Mouse (Mus musculus): Measurements from ENCODE around the gene Ampd2. TPM values are rescaled to one million over a fixed set of nuclear protein-coding genes. Genes with fewer than 3 reads are reported as not detected.
A peak's percentile ranks its signal among the peaks of the same experiment; 100 is the strongest.

The Ampd2 gene
- polyA plus RNA-seq, 1 experiment from 2014 or later = 76.2 TPM

DNA sequence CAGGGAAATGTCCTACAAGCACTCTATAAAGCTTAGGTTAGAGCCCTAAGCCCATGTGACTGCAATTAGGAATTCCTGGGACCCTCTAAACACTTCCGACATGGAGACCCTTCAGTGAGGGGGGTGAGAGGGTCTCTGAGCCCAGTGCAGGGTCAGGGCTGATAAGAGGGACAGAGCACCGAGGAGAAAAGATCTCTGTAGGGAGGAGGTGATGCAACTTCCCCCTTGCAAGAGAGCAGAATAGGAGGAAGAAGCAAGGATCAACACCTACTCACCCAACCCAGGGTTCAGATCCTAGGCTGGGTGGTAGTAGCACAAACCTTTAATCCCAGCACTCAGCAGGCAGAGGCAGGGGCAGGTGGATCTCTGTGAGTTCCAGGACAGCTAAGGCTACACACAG is 3.3 kb downstream of the Ampd2 start:
- ATAC-seq (replicated peaks) = no peak
- Histone ChIP-seq H3K27ac (no peak overlapping the region), H3K4me3 (no peak overlapping the region), H3K4me1 (peaks cover 51% of the 10 kb centered on the region), H3K9ac (no peak overlapping the region), H3K36me3 (replicated peaks) (0 out of 2 replicates have a peak, but pooled peaks cover 7% of the 10 kb centered on the region), H3K4me2 (no peak overlapping the region; the same call in 1 of the 2 replicates), H3K27me3 (replicated peaks) (no peaks in the 10 kb centered on the region), H3K9me3 (no peaks in the 10 kb centered on the region)
- WGBS = 57% methylated on average over 2 of the region's 2 CpGs

DNA sequence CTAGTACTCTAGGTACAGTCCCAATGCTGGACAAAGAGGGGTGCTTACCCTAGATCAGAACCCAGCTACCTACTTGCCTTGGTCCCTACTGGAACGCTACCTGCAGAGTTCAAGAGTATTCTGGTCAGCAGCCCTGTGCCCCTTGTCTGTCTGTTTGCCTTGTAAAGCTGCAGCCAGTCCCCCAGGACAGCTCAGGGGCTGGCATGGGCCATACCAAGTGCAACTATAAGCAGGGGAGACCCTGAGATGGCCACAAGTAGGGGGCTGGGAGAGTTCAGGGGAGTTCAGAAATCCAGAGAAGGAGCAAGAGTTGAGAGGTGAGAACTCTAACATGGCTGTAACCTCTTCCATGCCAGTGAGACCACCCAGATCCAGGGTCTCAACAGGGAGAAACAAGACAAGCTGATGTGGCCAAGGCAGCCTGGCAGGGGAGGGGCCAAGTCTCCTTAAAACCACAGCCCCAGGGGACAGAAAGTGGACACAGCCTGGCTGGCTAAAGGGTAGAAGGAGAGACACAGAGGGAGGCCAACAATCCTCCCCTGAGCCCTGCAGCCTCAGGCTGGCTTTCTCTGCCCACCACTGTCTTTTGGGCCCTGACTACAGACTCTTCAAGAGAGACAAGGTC is 4.1 kb downstream of the Ampd2 start:
- H3K27me3 ChIP-seq (replicated peaks) = no peaks in the 10 kb centered on the region
- no peak overlapping the region for H3K4me3 ChIP-seq
- no peak overlapping the region; the same call in 1 of the 2 replicates for H3K9ac ChIP-seq
- 0 out of 2 replicates have a peak, but pooled peaks cover 10% of the 10 kb centered on the region for H3K36me3 ChIP-seq (replicated peaks)
- H3K4me2 ChIP-seq = peak overlapping the region; percentile 12
- H3K9me3 ChIP-seq = no peaks in the 10 kb centered on the region
- WGBS = 41% methylated on average over 1 of the region's 1 CpGs
- no peak for ATAC-seq (replicated peaks)
- H3K4me1 ChIP-seq = peaks cover 51% of the 10 kb centered on the region
- 0 out of 2 replicates have a peak overlapping the region, but pooled peaks have one; percentile 13 for H3K27ac ChIP-seq

DNA sequence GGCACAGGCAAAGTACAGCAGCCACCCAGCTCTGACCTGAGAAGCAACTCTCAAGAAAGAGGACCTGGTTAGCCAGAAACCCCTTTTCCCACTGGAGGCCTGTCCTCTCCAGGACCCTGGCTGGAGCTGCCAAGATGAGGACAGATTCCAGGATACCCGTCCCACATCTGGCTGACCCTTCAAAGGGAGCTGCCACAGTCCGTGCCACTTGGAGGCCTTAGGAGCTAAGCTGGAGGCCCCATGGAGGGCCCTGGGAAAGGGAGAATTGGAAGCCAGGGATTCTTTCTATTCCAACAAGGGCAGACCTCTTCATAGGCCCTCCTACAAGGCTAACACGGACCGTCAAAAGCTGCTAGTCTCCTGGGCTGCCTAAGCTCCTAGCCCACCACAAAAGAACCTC is 4.8 kb downstream of the Ampd2 start:
- Histone ChIP-seq H3K9me3 (no peaks in the 10 kb centered on the region), H3K4me2 (peak overlapping the region; percentile 12), H3K27me3 (replicated peaks) (no peaks in the 10 kb centered on the region), H3K27ac (0 out of 2 replicates have a peak overlapping the region, but pooled peaks have one; percentile 13), H3K4me3 (no peak overlapping the region), H3K4me1 (peaks cover 50% of the 10 kb centered on the region), H3K9ac (no peak overlapping the region; the same call in 1 of the 2 replicates), H3K36me3 (replicated peaks) (peaks cover 15% of the 10 kb centered on the region; the same call in 1 of the 2 replicates)
- no peak for ATAC-seq (replicated peaks)
- WGBS = 51% methylated on average over 4 of the region's 4 CpGs

DNA sequence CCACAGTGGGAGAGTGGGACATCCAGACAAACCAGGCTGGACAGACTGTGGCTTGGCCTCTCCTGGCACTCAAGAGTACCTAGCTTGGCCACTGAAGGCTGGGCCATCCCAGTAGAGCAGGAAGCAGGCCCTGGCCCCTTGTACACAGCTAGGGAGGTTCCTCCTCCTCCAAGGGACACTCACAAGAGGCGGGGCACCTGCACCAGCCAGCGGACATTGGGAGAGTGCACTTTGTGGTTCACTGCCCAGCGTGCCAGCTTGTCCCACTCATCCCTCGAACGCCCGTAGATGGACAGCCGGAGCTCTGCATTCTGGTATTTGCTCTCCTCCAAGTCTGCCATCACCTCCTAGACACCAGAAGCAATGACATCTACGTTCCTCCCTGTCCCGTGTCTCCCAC is 9.6 kb downstream of the Ampd2 start:
- no peak overlapping the region for H3K4me3 ChIP-seq
- WGBS = 94% methylated on average over 9 of the region's 9 CpGs
- no peak overlapping the region for H3K9ac ChIP-seq
- no peak overlapping the region for H3K27ac ChIP-seq
- H3K9me3 ChIP-seq = no peaks in the 10 kb centered on the region
- peaks cover 31% of the 10 kb centered on the region for H3K36me3 ChIP-seq (replicated peaks)
- no peak overlapping the region for H3K4me2 ChIP-seq
- no peak for ATAC-seq (replicated peaks)
- H3K27me3 ChIP-seq (replicated peaks) = no peaks in the 10 kb centered on the region
- H3K4me1 ChIP-seq = peaks cover 5% of the 10 kb centered on the region

DNA sequence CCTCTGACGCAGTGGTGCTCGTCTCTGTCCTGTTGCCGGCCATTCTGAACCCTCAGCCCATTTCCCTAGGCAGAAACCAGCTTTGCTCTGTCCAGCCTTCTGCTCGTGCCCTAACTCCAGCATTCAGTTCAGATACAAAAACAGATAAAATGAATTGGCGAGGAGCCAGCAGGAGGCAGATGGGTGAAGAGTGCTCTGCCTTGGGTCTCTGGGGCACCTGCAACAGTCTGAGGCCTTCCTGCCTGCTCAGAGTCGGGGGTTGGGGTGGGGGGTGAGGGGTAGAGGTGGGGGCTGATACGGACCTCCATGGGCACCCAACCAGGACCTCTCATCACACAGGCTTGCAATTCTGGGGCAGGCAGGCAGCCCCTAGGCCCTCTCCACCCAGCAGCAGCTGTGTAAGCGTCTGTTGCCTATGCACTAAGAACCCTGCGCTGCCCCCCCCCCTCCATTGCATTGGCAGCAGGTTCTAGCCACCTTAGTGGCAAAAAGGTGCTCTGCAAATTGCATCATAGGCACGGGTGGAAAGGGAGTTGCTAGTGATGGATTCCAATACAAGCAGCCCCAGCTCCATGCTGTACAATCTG is 13.4 kb downstream of the Ampd2 start:
- Histone ChIP-seq H3K4me1 (no peaks in the 10 kb centered on the region), H3K36me3 (replicated peaks) (peaks cover 23% of the 10 kb centered on the region), H3K27me3 (replicated peaks) (no peaks in the 10 kb centered on the region), H3K27ac (peak overlapping the region; percentile 17; the same call in 1 of the 2 replicates), H3K4me2 (no peak overlapping the region), H3K9me3 (no peaks in the 10 kb centered on the region), H3K4me3 (no peak overlapping the region), H3K9ac (no peak overlapping the region)
- 60% methylated on average over 10 of the region's 10 CpGs for WGBS
- ATAC-seq (replicated peaks) = 0 out of 2 replicates have a peak, but pooled peaks have one; percentile 7

DNA sequence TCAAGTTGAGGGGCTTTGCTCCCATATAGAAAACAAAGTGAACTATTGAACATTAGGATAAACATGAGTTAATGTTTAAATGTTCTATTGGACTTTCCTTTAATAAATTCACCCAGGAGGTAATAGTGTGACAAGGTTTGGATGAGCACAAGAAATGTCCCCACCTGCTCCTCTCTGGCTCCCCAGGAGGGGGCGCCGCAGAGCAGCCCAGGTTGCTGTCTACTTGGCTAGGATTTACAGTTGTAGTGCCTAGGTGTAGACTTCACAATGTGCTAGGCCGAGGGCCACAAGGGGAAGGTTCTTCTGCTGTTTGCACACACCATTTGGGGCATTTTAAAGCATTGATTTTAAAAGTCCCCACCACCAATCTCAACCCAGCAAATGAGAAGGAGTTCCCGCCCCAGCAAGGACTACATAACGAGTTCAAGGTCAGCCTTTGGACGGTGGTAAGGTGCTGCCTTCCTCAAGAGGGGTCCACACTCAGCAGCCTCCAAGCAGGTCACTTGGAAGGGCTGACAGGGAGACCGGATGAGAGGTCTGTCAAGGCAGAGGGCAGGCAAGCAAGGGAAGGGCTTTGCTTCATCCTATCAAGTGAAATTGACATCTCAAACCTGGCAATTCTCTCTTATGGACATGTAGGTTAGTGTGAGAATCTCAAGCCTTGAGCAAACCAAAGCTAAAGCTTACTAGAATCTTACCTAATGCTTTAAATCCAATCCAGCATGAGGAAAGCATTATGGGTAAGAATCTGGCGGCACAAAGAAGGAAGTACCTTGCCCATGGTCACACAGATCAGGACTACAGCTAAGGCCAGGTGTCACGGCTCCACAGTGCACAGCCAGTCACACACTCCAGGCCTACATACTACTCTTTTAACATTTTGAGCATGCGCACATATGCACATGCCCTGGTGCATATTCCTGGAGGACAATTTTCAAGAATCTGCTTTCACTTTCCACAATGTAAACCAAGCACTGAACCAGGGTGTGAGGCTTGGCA is 15.9 kb downstream of the Ampd2 start:
- H3K27me3 ChIP-seq (replicated peaks) = no peaks in the 10 kb centered on the region
- no peak for ATAC-seq (replicated peaks)
- 65% methylated on average over 10 of the region's 10 CpGs for WGBS
- no peaks in the 10 kb centered on the region for H3K9me3 ChIP-seq
- no peak overlapping the region for H3K4me2 ChIP-seq
- no peak overlapping the region for H3K4me3 ChIP-seq
- H3K36me3 ChIP-seq (replicated peaks) = peaks cover 7% of the 10 kb centered on the region; the same call in 1 of the 2 replicates
- H3K27ac ChIP-seq = no peak overlapping the region
- H3K9ac ChIP-seq = no peak overlapping the region
- no peaks in the 10 kb centered on the region for H3K4me1 ChIP-seq

DNA sequence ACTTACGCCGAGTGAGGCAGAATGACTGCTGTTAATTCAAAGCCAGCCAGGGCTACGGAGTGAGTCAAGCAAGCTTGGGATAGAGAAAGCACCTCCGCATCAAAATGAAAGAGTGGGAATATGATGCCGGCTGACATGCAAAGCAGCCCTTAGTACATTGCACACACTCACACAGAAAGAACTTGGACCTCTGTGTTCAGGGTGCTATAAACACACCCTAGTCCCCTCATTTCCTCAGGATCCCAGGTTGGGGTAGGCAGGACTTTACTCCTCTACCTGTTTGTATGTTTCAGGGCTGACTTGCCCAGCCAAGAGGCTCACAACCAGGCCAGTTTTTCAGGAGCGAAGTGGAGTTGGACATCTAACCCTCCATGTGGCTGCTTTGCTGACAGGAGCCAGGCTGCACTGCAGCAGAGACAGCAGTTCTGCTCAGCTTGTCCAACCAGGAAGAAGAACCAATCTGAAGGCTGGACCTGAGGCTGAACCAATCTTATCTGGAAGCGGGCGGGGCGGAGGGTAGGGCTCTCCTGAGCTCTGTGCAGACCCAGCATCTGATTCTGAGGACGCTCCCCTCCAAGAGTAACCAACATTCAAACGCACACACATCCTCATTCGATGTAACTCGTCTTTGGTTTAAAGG is 17.1 kb downstream of the Ampd2 start:
- Histone ChIP-seq H3K4me1 (no peaks in the 10 kb centered on the region), H3K4me3 (no peak overlapping the region), H3K27ac (no peak overlapping the region), H3K27me3 (replicated peaks) (no peaks in the 10 kb centered on the region), H3K9ac (no peak overlapping the region), H3K9me3 (no peaks in the 10 kb centered on the region), H3K36me3 (replicated peaks) (no peaks in the 10 kb centered on the region), H3K4me2 (no peak overlapping the region)
- no peak for ATAC-seq (replicated peaks)
- 78% methylated on average over 13 of the region's 13 CpGs for WGBS

DNA sequence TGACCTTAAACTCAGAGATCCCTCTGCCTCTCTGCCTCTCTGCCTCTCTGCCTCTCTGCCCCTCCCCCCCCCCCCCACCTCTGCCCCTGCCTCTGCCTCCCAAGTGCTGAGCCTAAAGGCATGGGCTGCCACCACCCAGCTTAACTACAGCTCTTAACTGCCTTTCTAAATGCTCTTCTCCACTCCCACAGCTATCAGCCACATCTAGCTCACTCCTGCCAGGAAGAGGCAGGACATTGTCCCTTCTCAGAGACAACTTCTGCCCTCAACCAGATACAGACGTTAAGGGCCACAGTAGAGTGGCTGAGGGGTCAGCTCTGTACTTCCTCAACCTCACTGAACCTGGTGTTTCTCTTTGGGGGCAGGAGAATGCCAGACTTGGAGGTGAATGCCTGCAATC is 17.6 kb downstream of the Ampd2 start:
- Histone ChIP-seq H3K4me1 (no peaks in the 10 kb centered on the region), H3K9ac (no peak overlapping the region), H3K4me3 (no peak overlapping the region), H3K36me3 (replicated peaks) (no peaks in the 10 kb centered on the region), H3K4me2 (no peak overlapping the region), H3K9me3 (no peaks in the 10 kb centered on the region), H3K27me3 (replicated peaks) (no peaks in the 10 kb centered on the region), H3K27ac (no peak overlapping the region)
- WGBS = 40% methylated on average over 1 of the region's 1 CpGs
- no peak for ATAC-seq (replicated peaks)

DNA sequence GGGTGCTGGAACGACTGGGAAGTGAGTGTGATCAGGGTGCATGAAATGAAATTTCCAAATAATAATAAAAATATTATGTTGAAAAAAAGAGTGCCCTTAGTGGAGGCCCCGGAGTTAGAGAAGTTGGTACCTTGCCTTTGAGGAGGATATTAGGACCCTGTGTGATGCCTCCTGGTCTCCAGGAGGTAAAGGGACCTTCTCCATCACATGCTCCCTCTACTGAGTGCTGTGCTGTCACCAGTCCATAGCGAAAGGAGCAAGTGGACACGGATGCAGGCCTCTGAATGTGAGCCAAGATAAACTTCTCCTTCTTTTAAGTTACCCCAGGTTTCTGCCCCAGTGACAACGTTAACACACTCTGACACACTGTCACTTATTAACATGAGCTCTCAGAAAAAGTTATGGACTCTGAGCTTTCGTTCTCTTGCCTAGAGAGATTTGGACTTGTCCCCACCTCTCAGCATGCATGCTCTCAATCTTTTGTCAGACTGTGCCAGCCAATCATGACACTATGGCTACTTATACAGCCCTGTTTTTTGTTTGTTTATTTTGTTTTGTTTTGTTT is 19.0 kb downstream of the Ampd2 start:
- H3K4me3 ChIP-seq = no peak overlapping the region
- H3K27ac ChIP-seq = no peak overlapping the region
- no peak overlapping the region for H3K9ac ChIP-seq
- H3K9me3 ChIP-seq = no peaks in the 10 kb centered on the region
- no peaks in the 10 kb centered on the region for H3K4me1 ChIP-seq
- ATAC-seq (replicated peaks) = no peak
- H3K27me3 ChIP-seq (replicated peaks) = no peaks in the 10 kb centered on the region
- H3K4me2 ChIP-seq = no peak overlapping the region
- H3K36me3 ChIP-seq (replicated peaks) = no peaks in the 10 kb centered on the region
- WGBS = 75% methylated on average over 6 of the region's 6 CpGs

DNA sequence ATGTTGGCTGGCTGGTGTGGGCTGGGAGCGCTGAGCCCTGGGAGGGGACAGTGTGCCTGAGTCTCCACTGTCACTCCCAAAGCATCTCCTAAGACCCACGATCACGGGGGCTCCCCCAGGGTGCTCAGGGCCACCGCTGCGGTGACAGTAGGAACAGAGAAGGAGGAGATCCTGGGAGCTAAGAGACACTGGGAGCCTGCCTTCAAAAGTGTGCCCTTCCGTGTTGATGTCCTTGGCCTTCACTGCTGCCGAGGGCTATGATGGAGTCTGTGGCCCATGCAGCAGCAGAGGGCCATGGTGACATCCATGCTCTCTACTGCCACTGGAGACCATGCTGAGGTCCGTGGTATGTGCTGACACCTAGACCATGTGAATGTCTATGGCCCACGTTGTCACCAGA is 20.9 kb downstream of the Ampd2 start:
- Histone ChIP-seq H3K4me3 (no peak overlapping the region), H3K27me3 (replicated peaks) (no peaks in the 10 kb centered on the region), H3K9ac (no peak overlapping the region), H3K4me1 (peaks cover 3% of the 10 kb centered on the region; the same call in 1 of the 2 replicates), H3K27ac (no peak overlapping the region), H3K4me2 (no peak overlapping the region), H3K9me3 (no peaks in the 10 kb centered on the region), H3K36me3 (replicated peaks) (no peaks in the 10 kb centered on the region)
- 77% methylated on average over 9 of the region's 9 CpGs for WGBS
- ATAC-seq (replicated peaks) = no peak

DNA sequence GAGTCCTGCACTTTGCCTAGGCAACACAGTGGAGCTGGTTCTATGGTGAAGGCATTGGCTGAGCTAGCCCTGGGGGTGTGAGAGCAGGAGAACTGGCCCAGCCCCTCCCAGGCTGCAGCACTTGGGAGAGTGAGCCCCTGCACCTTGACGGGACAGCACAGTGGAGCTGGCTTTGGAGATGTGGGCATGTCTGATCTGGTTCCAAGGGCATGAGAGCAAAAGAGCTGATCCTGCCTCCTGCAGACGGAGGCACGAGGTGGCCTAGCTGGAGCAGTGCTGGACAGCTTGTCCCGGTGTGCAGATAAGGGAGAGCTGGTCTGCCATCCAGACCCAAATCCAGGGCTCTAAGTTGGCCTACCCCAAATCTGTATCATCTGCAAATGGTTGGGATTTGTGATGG is 21.8 kb downstream of the Ampd2 start:
- Histone ChIP-seq H3K27me3 (replicated peaks) (no peaks in the 10 kb centered on the region), H3K36me3 (replicated peaks) (no peaks in the 10 kb centered on the region), H3K9ac (no peak overlapping the region), H3K4me1 (peaks cover 3% of the 10 kb centered on the region; the same call in 1 of the 2 replicates), H3K27ac (no peak overlapping the region), H3K4me2 (no peak overlapping the region), H3K4me3 (no peak overlapping the region), H3K9me3 (no peaks in the 10 kb centered on the region)
- 82% methylated on average over 4 of the region's 4 CpGs for WGBS
- ATAC-seq (replicated peaks) = no peak

Measured in midbrain, embryonic 15.5 days (tissue).